Mouse (Mus musculus) cerebellum, adult 2 months (tissue): ENCODE measurements around the gene Lcn8. TPM values are rescaled to one million over a fixed set of nuclear protein-coding genes. Genes with fewer than 3 reads are reported as not detected.

Experiments used
- DNase-seq, 2 experiments: peaks; one replicate each; pipeline ENCODE4 v3.0.0; 2021
- H3K27ac ChIP-seq: fragments of 200-500 bp; 2 replicates; pipeline ENCODE4 v1.5.1; 2012; ENCODE audit warnings: low read length, control low read depth, inconsistent platforms; ENCODE audit not compliant: insufficient read depth
- H3K27me3 ChIP-seq: fragments of 200-500 bp; 2 replicates; pipeline ENCODE4 v1.6.1; 2012; ENCODE audit warnings: inconsistent platforms, mild to moderate bottlenecking, low read length, moderate library complexity; ENCODE audit not compliant: control insufficient read depth, insufficient read depth
- H3K4me1 ChIP-seq: fragments of 200-500 bp; 2 replicates; pipeline ENCODE4 v1.6.1; 2011; ENCODE audit warnings: low read length; ENCODE audit not compliant: control insufficient read depth, insufficient read depth
- H3K4me3 ChIP-seq: fragments of 200-500 bp; replicated peaks from 2 replicates; pipeline ENCODE3; 2011; ENCODE audit warnings: mild to moderate bottlenecking, low read depth, low read length, control low read depth; ENCODE audit not compliant: insufficient read depth
- CTCF ChIP-seq: fragments of 200-500 bp; IDR thresholded peaks from 2 replicates; pipeline ENCODE4 v1.5.1; 2011; ENCODE audit warnings: low read depth, mild to moderate bottlenecking, control low read depth, low read length, moderate library complexity, borderline replicate concordance; ENCODE audit not compliant: insufficient read depth
- POLR2A ChIP-seq: fragments of 200-500 bp; IDR thresholded peaks from 2 replicates; pipeline ENCODE4 v1.6.1; 2011; ENCODE audit warnings: low read length, control low read depth, borderline replicate concordance; ENCODE audit not compliant: insufficient read depth
- WGBS: fragments of 180-500 bp; shearing (Covaris S2); methylation state at CpG from one replicate; pipeline ENCODE4 v1.1.7; 2018; 5-methylcytosine and 5-hydroxymethylcytosine counted together
- polyA plus RNA-seq: library from polyadenylated mRNA; depleted of rRNA; stranded (reverse); fragments of >200 nt; gene quantifications from 2 replicates; pipeline ENCODE4 v1.2.3, GENCODE M21; 2012

Gene Lcn8
- polyA plus RNA-seq, 1 experiment, result not detected

DNA sequence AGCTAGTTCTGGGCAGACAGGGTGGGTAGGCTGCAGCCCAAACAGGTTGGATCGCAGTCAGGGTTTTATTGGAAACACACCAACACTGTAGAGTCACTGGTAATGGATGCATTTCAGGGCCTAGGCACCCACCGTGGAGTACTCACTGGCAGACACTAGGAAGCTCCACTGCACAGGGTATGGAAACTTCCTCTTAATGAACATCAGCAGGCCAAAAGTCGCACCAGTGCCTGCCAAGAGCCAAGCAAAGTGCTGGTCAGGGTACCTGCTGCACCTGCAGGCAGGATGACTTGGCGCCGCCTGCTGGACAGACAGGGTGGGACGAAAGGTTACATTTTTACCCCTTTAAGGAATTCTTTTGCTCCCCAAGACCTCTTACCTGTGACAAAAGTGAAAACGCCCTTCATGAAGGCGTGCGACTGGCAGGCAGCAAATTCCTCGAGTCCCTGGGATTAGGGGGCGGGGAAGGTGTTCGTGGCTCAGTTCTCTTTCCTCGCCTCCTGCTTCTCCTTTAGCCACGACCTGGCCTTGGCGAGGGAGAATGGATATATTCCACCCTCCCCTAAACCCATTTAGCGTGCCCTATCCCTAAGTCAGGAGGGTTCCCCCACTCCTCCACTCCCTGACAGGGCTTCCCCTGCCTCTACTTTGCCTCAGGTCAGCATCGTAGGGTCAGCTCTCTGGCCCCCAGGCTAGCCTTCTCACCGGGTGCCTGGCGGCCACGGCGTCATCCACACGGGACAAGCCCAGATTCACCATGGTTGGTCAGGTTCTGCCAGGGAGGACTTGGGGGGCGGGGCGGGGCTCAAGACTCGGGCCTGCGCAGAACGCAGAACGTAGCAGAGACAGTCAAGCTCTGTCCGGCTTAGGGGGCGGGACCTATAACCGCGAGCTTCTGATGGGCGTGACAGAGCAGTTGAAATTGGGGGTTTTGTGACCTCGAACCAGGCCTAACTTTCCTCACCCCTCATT, 31.4 kb upstream of the Lcn8 start, which contains the start of gene Tmem141:
Gene Tmem141 (minus strand): TSS at position 777 of the 972 bp plus-strand sequence.
- peak within 1 kb of the TSS; percentile 86 for H3K4me3 ChIP-seq
- TF ChIP-seq POLR2A (peak; percentile 78; the same call in 1 of the 2 replicates), CTCF (peak; percentile 87)
- peak within 1 kb of the TSS; percentile 86 for H3K27ac ChIP-seq
- H3K27me3 ChIP-seq, result no peaks in the 10 kb centered on the region
- H3K4me1 ChIP-seq, result peaks cover 11% of the 10 kb centered on the region
- 2% methylated on average over 34 of the region's 34 CpGs for WGBS
- peak; percentile 92 to 95 for DNase-seq

- no peaks in the 10 kb centered on the region for H3K27me3 ChIP-seq
- no peak for DNase-seq
- WGBS, result 70% methylated on average over 5 of the region's 5 CpGs
- H3K4me1 ChIP-seq, result peaks cover 2% of the 10 kb centered on the region; the same call in 1 of the 2 replicates
- H3K4me3 ChIP-seq, result no peak overlapping the region
- TF ChIP-seq POLR2A, result no peak
- TF ChIP-seq CTCF, result no peak
- no peak overlapping the region for H3K27ac ChIP-seq
These were observed 26.9 kb upstream of the Lcn8 start for GRCm38 (mm10) chr2:25625986-25626385.

- no peaks in the 10 kb centered on the region for H3K27me3 ChIP-seq
- TF ChIP-seq POLR2A, result no peak
- no peak for TF ChIP-seq CTCF
- H3K4me3 ChIP-seq, result no peak within 1 kb of the TSS
- WGBS, result 84% methylated on average over 6 of the region's 6 CpGs
- H3K4me1 ChIP-seq, result no peaks in the 10 kb centered on the region
- no peak within 1 kb of the TSS for H3K27ac ChIP-seq
- DNase-seq, result no peak
These were observed 25.1 kb upstream of the Lcn8 start, which contains the start of gene Fcna for GRCm38 (mm10) chr2:25627811-25628210. Gene Fcna, minus strand, starts transcription at chr2:25628030.

- WGBS, result 62% methylated on average over 4 of the region's 4 CpGs
- H3K27me3 ChIP-seq, result no peaks in the 10 kb centered on the region
- no peak for TF ChIP-seq POLR2A
- no peak for TF ChIP-seq CTCF
These were observed 24.2 kb upstream of the Lcn8 start for GRCm38 (mm10) chr2:25628738-25629137.

GRCm38 (mm10) chr2:25633616-25634015, 19.3 kb upstream of the Lcn8 start:
- TF ChIP-seq CTCF, result no peak
- no peaks in the 10 kb centered on the region for H3K27me3 ChIP-seq
- DNase-seq, result no peak
- no peak overlapping the region for H3K4me3 ChIP-seq
- H3K4me1 ChIP-seq, result no peaks in the 10 kb centered on the region
- 78% methylated on average over 3 of the region's 3 CpGs for WGBS
- no peak overlapping the region for H3K27ac ChIP-seq

More at GRCm38 (mm10) chr2:25628738-25629137, 24.2 kb upstream of the Lcn8 start:
- DNase-seq, result no peak
- H3K27ac ChIP-seq, result no peak overlapping the region
- H3K4me3 ChIP-seq, result no peak overlapping the region
- H3K4me1 ChIP-seq, result no peaks in the 10 kb centered on the region

DNA sequence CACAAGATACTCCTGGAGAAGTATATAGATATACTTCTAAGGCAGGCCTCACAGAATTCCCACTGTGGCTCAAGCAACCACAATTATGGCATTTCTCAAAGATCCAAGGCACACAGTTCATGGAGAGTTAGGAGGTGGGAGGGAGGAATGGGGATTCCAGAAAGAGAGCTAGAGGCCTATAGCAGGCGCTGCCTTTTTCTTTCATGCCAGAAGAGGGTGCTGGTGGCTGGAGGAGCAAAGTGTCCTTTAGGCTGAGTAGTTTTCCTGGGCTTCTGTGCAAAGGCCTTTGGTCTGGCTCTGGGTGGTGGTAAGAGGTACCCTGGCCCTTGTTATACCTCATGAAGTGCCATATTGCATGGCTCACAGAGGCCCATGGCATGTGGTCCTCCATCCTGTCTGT, 18.9 kb upstream of the Lcn8 start:
- Histone ChIP-seq H3K27ac (no peak overlapping the region), H3K4me3 (no peak overlapping the region), H3K27me3 (no peaks in the 10 kb centered on the region), H3K4me1 (no peaks in the 10 kb centered on the region)
- WGBS, result 77% methylated on average over 1 of the region's 1 CpGs
- TF ChIP-seq CTCF (no peak), POLR2A (no peak)
- no peak for DNase-seq

DNA sequence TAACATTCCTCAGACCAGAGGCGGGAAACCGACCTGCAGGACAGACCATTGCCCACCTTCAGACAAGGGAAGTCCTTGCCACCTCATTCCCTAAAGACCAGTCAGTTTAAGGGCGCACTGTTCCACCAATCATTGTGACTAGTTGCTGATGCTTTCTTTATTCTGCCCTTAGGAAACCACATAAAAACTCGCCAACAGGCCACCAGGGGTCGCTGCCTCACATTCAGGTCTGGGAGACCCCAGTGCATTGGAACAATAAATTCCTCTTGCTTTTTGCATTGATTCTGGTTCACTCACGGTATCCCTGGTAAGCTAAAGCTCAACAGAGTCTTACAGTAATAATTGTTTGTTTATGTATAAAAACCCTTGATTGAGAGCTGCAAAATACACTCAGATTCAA, 13.0 kb upstream of the Lcn8 start:
- Histone ChIP-seq H3K4me3 (no peak overlapping the region), H3K27ac (no peak overlapping the region), H3K4me1 (no peaks in the 10 kb centered on the region), H3K27me3 (no peaks in the 10 kb centered on the region)
- 18% methylated on average over 6 of the region's 6 CpGs for WGBS
- DNase-seq, result no peak
- TF ChIP-seq POLR2A, result no peak
- peak; percentile 45; the same call in 1 of the 2 replicates for TF ChIP-seq CTCF

- WGBS, result 88% methylated on average over 1 of the region's 1 CpGs
- H3K27me3 ChIP-seq, result no peaks in the 10 kb centered on the region
- H3K4me3 ChIP-seq, result no peak overlapping the region
- no peak for TF ChIP-seq POLR2A
- TF ChIP-seq CTCF, result no peak
- no peak overlapping the region for H3K27ac ChIP-seq
- DNase-seq, result no peak
- H3K4me1 ChIP-seq, result peaks cover 5% of the 10 kb centered on the region
These were observed 1.6 kb downstream of the Lcn8 start for GRCm38 (mm10) chr2:25654502-25654901.
